Mouse (Mus musculus): ENCODE measurements around the gene Ipmk.
A peak's percentile ranks its signal among the peaks of the same experiment; 100 is the strongest.

GRCm38 (mm10) chr10:71302490-71302889, 45.1 kb upstream of the Ipmk start:
- peak; percentile 57 for TF ChIP-seq CTCF (conservative IDR thresholded peaks at IDR 0.05; ENCODE audit: insufficient read depth, insufficient read length, low read depth, low read length)
- no peak for TF ChIP-seq POLR2A (IDR thresholded peaks at IDR 0.05; ENCODE audit: low read depth, low read length)
